Mouse (Mus musculus) inflammation-experienced regulatory T-cells, adult 6 months (primary cell): ENCODE results near the gene Lefty2. TPM values are rescaled to one million over a fixed set of nuclear protein-coding genes. Genes with fewer than 3 reads are reported as not detected.
"Not testable (repeated sequence)": the region's sequence is repeated elsewhere in the genome, so short reads cannot be mapped to it uniquely, and the experiment has no call there.

Experiments used
- ATAC-seq: one replicate; pipeline ENCODE4 v1.8.0; 2017
- polyA plus RNA-seq, 3 experiments: library from polyadenylated mRNA; unstranded; fragments of 100-300 nt; shearing (Covaris generic); gene quantifications; one replicate each; pipeline ENCODE4 v1.2.1; 2017

Lefty2 gene
- not detected for polyA plus RNA-seq

DNA sequence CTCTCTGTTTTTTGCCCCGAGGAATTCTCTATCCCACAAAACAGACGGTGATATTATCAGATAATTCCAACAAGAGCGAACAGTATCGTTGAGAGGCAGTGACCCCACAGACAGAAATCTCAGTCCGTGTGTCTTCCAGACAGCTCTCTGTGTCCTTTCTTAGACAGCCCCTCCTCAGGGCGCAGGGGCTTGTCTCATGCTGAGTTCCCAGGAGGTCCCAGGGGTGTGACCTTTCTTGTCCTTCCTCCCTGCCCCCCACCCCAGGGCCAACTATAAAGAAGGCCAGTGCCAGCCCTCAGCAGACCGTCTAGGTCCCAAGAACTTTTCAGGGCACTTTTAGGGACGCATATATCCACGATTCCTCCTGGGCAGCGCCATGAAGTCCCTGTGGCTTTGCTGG is at the start of gene Lefty2:
Gene Lefty2 (plus strand): TSS at position 301 of the 400 bp plus-strand sequence.
- no peak for ATAC-seq

GRCm38 (mm10) chr1:180848114-180848510 is 44.8 kb upstream of the Lefty2 start:
- ATAC-seq: peak; percentile 59

DNA sequence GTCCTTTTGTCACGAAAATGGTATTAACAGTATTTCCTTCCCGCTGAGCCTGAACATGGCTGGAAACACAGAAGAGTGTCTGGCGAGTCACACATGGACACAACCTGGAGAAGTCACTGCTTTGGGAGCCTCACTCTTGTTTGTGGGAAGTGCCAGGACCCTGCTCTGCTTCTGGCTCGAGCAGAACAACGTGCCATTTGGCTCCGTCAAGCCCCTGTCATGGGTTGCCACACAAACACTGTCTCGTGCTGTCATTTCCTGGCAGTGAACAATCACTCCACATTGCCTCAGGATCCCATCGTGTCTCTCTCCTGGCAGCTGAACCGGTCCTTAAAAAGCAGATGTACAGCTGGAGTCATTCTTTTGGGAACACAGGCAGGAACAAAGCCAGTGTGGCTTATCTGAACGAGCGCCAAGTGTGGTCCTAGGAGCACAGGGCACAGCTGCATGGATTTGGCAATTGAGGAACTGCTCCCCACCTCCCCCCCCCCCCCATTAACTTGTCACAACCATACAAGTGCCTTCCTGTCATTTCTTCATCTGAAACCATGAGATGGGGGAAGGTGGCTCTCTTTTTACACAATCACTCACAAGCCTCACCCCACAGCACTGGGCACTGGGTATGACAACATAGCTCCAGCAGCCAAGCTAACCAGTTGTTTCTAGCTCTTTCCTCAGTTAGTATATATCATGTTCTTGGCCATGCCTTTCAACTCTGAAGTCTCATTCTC is 44.2 kb upstream of the Lefty2 start:
- peak; percentile 11 for ATAC-seq

DNA sequence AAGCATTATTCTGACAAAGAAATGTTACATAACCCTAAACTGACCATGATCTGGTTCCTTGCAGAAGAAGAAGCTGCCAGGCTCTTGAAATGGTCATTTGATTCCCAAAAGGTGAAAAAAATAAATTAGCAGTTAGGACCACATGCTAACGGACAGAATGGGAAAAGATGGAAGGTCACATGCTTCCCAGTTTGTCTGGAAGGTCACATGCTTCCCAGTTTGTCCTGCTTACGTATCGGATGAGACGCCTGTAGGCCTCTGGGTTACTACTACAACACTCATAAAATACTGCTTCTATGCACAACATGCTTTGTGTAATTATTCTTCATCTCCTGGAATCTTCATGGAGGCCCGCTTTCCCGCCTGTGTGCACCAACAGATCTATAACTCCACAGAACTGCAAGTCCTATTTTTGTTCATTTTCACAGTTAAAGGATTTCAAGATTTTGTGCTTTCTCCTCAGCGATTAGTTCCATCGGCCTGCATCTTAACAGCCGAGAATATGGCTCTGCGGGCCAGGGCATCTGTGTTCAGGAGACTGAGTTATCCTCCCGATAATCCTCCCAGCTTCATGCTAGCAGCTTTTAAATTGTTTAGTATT is 43.1 kb upstream of the Lefty2 start:
- ATAC-seq: no peak

- peak; percentile 87 for ATAC-seq
Measured at GRCm38 (mm10) chr1:180850316-180851270, 42.3 kb upstream of the Lefty2 start, which contains the start of gene Sde2. Sde2 (plus strand) TSS chr1:180851127.

GRCm38 (mm10) chr1:180858763-180859162 is 34.1 kb upstream of the Lefty2 start:
- no peak for ATAC-seq

DNA sequence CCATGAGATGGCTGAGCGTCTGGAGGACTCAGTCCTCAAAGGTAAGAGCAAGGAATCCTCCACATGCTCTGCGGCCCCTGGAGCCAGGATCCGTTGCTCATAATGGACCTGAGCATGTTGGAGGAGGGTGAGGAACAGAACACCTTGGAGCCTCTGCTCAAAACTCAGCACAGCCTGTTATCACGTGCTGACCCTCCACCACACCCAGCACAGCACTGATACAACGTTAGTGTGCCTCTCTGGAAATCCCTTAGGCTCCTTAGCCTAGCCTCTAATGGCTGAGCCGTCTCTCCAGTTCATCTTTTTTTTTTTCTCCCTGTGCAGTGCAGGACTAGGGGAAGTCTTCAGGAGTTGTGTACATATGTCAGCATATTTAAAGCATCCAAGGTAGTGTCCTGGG is 32.9 kb upstream of the Lefty2 start:
- no peak for ATAC-seq

DNA sequence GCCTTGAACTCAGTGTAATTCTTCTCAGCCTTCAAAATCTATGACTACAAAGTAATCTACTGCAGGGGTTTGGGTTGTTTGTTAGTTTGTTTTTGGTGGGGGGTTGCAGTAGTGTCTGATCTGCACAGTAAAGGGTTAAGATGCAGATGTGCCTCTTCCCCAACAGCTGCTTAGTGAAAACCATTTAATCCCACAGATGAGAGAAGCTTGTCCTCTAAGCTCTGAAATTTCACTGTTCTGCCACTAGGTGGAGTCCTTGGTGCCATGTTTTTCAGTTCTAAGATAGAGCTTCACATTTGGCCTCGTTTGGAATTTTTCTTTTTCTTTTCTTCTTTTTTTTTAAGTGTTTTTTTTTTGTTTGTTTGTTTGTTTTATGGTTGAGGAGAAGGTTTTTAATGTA is 29.3 kb upstream of the Lefty2 start:
- ATAC-seq: peak; percentile 69

GRCm38 (mm10) chr1:180866001-180866400 is 26.9 kb upstream of the Lefty2 start:
- no peak for ATAC-seq

DNA sequence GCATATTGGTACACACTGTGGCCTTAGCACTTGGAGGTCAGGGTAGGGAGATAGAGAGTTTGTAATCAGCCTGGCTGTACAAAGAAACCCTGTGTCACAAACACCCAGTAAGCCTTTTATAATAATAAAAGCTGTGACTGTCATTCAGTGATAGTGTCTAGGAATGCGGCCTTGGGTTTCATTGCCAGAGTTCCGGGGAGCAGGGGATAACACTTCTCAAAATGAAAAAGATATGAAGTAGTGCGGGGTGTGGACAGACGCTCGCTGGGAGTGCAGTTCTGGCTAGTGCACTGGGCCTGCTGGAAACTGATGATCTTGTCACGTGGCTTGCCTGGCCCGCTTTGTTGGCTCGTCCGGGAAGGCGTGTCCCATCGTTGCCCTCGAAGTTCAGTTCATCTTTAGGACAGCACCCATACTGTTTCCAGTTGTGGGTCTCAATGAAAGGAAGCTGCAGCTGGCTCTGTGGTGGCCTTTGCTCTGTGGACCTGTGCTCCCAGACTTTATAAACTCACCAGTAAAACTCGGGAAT is 22.7 kb upstream of the Lefty2 start:
- no peak for ATAC-seq

- ATAC-seq: peak; percentile 65
Measured at GRCm38 (mm10) chr1:180873861-180874484, 18.9 kb upstream of the Lefty2 start.

DNA sequence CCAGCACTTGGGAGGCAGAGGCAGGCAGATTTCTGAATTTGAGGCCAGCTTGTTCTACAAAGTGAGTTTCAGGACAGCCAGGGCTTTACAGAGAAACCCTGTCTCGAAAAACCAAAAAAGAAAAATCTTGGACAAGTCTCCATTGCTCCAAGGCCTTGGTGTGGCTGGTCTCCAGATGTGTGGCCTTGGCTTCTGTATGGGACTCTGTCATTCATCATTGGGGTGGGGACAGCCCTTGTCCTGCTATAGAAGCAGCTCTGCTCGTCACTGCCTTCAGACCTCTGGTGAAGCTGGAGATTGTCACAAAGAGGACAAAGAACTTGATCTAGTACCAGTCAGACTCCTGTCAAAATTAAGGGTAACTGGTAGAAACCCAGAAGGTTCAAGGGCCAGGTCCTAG is 18.3 kb upstream of the Lefty2 start:
- no peak for ATAC-seq

DNA sequence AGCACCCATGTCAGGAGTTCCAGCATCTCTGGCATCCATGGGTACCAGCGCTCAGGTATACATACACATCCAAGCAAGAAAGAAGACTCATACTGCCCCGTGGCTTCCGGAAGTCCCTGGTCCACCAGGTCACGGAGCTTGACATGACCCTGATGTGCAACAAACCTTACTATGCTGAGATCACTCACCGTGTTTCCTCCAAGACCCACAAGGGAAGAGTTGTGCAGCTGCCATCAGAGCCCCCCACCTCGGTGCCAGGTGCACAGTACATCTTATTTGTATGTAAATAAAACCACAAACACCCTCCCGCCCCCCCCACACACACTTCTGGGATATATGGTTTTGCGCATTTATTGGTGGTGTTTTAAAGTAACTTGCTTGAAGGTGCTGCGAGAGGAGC is 17.8 kb upstream of the Lefty2 start:
- no peak for ATAC-seq

GRCm38 (mm10) chr1:180877466-180877865 is 15.4 kb upstream of the Lefty2 start:
- no peak for ATAC-seq

DNA sequence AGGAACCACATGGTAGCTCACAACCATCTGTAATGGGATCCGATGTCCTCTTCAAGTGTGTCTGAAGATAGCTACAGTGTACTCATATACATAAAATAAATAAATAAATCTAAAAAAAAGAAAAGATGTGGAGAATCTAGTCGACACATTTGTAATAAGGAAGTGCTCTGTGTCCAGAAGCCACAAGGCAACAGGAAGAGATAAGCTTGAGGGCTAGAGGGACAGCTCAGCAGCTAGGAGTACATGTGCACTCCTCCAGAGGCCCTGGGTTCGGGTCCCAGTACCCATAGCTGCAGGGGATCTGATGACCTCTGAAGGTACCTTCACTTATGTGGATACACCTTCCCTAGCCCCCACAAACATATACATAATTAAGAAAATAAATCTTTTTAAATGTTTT is 11.1 kb upstream of the Lefty2 start:
- no peak for ATAC-seq

GRCm38 (mm10) chr1:180883731-180884130 is 9.2 kb upstream of the Lefty2 start:
- no peak for ATAC-seq

DNA sequence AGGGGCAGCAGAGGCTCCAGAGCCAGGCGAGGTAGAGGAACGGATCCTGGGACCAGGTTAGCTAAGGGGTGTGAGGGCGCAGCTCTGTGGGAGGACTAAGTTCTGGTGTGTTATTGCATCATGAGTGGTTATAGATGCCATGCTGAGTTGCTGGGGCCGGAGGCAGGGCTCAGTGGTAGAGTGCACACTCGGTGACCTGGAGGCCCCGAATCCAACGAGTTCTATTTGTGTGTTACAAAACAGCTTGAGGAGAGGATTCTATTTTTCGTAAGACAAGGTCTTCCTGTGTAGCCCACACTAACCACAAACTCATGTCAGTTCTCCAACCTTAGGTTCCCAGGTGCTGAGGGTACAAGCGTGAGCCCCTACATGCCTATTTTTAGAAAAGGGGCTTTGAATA is 8.4 kb upstream of the Lefty2 start:
- ATAC-seq: no peak

DNA sequence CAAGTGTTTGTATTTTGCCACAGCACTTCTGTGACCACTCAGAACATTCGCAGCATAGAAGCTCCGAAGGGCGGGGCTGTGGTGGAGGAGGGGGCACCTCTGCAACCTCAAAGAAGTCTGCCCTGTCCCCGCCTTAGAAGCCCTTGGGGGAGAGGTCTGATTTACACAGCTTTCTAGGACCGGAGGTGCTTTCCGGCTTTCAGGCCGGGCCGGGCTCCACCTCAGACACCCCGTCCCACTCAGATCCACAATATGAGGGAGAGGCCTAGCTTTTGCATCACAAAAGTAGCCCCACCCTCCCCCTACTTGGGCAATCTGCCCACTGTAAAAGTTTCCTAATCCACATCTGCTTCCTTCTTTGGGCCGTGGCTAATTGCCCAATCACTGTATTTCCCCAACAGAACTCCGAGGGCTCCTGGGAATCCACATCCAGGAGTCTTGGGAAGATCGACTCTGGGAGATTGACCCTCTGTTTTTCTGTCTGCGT is 4.3 kb upstream of the Lefty2 start:
- ATAC-seq: no peak

DNA sequence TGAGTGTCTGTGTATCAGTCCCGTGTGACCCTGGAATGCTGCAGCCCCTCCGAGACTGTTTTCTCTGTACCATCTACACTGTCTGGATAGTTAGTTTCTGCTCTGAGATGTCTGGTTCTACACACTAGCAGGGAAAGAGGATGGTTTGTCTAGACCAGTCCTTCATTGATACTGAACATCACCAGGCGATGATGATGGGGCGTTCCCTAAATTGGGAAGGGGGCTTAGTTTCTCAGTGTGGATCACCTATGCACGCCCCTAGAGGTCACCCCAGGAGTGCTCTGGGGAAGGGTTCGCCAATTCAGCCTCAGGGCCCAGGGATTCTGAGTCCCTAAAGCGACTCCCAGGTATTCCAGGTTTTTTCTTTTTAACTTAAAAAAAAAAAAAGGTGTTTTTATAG is 3.7 kb upstream of the Lefty2 start:
- ATAC-seq: no peak

- no peak for ATAC-seq
Measured at GRCm38 (mm10) chr1:180889841-180890240, 3.1 kb upstream of the Lefty2 start.

DNA sequence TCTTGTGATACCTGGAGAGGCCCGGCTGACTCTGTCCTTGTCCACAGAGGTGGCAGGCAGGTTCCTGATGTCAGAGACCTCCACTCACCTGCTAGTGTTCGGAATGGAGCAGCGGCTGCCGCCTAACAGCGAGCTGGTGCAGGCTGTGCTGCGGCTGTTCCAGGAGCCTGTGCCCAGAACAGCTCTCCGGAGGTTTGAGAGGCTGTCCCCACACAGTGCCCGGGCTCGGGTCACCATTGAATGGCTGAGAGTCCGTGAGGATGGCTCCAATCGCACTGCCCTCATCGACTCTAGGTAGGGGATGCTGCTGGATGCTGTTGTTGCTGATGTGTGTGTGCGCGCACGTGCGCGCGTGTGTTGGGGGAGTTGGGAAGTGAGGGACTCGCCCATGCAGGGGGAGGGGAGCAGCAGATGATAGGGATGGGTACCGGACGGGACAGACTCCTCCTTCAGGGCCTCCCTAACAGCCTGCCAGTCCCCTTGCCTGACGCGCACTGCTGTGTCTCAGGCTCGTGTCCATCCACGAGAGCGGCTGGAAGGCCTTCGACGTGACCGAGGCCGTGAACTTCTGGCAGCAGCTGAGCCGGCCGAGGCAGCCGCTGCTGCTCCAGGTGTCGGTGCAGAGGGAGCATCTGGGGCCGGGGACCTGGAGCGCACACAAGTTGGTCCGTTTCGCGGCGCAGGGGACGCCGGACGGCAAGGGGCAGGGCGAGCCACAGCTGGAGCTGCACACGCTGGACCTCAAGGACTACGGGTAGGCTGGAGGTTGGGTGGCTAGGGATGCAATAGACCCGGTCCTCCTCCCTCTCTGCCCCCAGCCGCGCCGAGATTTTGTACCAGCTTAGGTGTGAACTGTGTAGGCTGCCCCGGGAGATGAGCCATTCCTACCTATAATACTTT is 1.4 kb downstream of the Lefty2 start:
- ATAC-seq: not testable (repeated sequence)
